Mouse (Mus musculus) cerebellum, adult 2 months (tissue): ENCODE measurements around the gene Larp1.

Experiments used
- CTCF ChIP-seq: fragments of 200-500 bp; IDR thresholded peaks from 2 replicates; pipeline ENCODE4 v1.5.1; 2011; ENCODE audit warnings: low read depth, mild to moderate bottlenecking, control low read depth, low read length, moderate library complexity, borderline replicate concordance; ENCODE audit not compliant: insufficient read depth
- POLR2A ChIP-seq: fragments of 200-500 bp; IDR thresholded peaks from 2 replicates; pipeline ENCODE4 v1.6.1; 2011; ENCODE audit warnings: low read length, control low read depth, borderline replicate concordance; ENCODE audit not compliant: insufficient read depth

DNA sequence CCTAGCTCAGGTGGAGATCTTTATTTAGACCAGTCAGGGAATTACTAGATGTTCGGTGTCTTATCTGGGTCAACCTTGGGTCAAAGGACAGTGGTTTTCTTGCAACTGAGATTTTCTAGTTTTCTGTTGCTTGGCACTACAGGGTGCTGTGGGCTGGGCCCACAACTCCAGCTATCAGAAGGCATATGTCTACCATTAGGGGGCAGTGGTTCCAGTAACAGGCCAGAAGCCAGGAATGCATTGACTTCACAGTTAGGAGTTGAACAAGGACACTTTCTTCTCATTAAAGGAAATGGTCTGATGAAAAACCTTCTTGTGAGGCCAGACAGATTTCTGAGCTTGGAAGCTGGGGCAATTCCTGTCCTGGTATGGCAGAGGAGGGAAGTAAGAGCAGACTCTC, 30.2 kb downstream of the Larp1 start:
- TF ChIP-seq CTCF (peak; percentile 42; the same call in 1 of the 2 replicates), POLR2A (no peak)
